Mouse (Mus musculus) v-Abl transformed pro-B cells (cell line): ENCODE measurements around the gene Lctl.

ENCODE experiments used
- in situ Hi-C, 2 experiments: fragments of 400-800 bp; cut with MboI; formaldehyde crosslinking; loops; one replicate each; pipeline ENCODE4 v1.15.1; 2025; ENCODE audit not compliant: unreplicated experiment in 2 of 2

Gene Lctl

DNA sequence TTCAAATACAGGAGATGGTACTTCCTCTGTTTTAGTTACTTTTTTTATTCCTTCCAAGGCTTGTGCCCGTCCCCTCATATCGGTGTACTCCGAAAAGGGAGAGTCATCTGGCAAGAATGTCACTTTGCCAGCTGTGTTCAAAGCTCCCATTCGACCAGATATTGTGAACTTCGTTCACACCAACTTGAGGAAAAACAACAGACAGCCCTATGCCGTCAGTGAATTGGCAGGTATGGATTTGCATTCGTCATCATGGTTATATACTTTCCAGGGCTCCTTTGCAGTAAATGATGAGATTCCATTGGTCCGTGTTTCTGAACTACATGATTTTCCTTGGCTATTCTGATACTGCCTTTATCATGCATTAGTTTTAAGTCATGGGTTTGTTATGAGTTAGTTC is 57.8 kb downstream of the Lctl start:
- in situ Hi-C loops, result loop anchor here (5.0 to 25.0 kb wide), 3 partner anchors 83 to 1170 kb away; partner anchors contain the start of gene Pdcd7 (in 2 of the 2)

DNA sequence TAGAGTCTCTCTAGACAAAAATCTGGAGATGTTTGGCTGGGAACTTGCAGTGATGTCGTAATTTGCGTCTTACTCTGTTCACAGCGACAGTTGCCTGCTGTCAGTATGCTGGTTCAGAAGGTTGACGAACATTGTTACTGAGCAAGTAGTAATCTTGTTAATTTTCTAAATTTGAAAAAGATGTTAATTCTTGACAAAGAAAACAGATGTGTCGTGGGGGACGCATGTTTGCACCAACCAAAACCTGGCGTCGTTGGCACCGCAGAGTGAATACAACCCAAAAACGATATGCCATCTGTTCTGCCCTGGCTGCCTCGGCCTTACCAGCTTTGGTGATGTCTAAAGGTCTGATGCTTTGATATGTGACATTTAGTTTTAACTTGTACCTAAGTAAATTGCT is 58.4 kb downstream of the Lctl start:
- in situ Hi-C loops, result loop anchor here (10.0 to 25.0 kb wide), 2 partner anchors 1162 to 1169 kb away; partner anchors contain the start of gene Pdcd7 (in 2 of the 2)

DNA sequence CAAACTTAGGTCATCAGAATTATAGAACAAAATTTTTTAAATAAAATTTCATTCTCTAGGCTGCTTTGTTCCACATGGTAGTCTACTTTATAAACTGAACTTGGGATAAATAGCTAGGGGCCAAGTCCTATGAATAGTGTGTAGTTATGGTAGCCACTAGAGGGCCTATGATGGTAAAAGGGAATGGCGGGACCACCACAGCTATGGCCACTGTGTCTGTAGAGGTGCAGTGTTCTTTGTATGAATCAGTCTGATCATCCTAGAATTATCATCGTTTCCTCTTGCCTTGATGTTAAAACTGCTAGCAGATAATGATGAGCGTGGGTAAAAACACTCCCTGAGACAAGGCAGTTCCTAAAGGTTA is 61.6 kb downstream of the Lctl start:
- in situ Hi-C loops, result loop anchor here (10.0 to 25.0 kb wide), 2 partner anchors 1159 to 1166 kb away; partner anchors contain the start of gene Pdcd7 (in 2 of the 2)

DNA sequence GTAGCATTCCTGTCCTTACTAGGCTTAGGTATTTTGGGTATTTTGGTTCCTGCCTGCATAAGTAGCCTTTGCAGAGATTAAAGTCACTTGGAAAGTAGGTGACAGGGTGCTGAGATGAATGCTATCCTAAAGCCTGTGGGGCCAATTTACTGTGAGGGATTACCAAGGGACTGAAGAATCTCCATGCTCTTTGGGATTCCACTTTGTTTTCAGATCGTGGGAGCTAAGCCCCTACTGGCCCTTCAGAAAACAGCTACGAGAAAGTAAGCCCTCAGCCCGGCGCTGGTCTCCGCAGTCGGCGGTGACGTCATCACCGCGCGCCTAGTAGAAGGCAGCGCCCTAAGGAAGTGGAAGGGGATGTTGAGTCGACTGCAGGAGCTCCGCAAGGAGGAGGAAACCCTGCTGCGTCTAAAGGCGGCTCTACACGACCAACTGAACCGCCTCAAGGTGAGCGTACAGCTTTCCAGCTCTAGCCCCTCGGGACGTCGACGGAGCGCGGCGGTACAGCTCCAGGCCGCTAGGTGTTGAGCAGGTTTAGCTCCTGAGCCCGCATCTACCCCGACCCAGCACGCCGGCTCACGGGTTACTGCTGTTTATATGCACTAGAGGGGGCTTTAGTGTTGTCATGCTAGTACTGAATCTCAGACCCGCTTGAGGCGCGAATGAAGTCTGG is 62.2 kb downstream of the Lctl start, which contains the start of gene Snapc5:
Gene Snapc5 (plus strand): TSS at position 301 of the 673 bp plus-strand sequence.
- in situ Hi-C loops, result loop anchor here (10.0 to 25.0 kb wide), 2 partner anchors 1158 to 1166 kb away; partner anchors contain the start of gene Pdcd7 (in 2 of the 2)

DNA sequence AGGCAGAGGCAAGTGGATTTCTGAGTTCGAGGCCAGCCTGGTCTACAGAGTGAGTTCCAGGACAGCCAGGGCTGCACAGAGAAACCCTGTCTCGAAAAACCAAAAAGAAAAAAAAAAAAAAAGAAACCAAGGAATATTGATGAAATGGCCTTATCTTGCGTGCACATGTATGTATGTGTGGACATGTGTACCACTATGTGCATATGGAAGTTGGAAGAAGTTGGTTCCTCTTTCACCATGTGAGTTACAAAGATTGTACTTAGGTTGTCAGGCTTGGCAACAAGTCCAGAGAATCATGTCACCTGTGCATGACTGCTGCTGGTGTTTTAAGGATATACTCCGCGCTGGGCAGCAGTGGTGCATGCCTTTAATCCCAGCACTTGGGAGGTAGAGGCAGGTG is 66.3 kb downstream of the Lctl start:
- in situ Hi-C loops, result loop anchor here in 1 of 2 experiments (25.0 kb wide), 1 partner anchor 1154 kb away; the partner anchor contains the start of gene Pdcd7

DNA sequence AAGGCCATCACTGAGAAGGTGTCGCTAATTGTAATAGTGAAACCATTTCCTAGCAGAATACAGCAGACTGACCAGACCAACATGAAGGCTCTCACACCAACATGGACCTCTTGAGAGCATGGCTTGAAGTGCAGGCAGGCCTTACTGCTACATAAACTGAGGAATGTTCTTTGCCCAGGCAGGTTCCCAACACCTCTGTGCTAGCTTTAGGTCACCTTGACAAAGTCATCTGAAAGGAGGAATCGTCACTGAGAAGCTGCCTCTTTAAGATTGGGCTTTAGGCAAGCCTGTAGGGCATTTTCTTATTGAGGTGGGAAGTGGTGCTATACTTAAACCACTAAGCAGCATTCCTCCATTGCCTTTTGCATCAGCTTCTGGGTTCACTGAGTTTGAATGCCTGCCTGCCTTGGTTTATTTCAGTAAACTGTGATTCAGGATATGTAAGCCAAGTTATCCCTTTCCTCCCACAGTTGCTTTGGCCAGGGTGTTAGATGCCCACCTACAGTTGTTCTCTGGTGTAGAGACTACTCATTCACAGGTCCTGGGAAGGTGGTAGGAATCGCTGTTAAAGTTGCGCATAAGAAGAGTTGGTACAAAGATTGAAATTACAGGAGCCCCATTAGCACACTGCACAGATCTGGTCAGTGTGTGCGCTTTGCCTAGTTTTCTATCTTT is 67.4 kb downstream of the Lctl start:
- in situ Hi-C loops, result loop anchor here in 1 of 2 experiments (25.0 kb wide), 1 partner anchor 1153 kb away; the partner anchor contains the start of gene Pdcd7
